Mouse (Mus musculus) liver, embryonic 12.5 days (tissue): ENCODE measurements around the gene Ogfod1. TPM values are rescaled to one million over a fixed set of nuclear protein-coding genes. Genes with fewer than 3 reads are reported as not detected.

Source experiments
- polyA plus RNA-seq: library from polyadenylated mRNA; unstranded; fragments of >200 nt; fragmentation: Nextera tagmentation; extraction: Ambion mirVana; gene quantifications from 2 replicates; pipeline ENCODE4 v1.2.1, GENCODE M21; 2016

The Ogfod1 gene
- polyA plus RNA-seq, 1 experiment from 2014 or later, result 8.2 TPM

Other genes starting within 250 kb of the Ogfod1 start
- 0.74 and 0.90 TPM in 2 replicates for gene Gnao1, start 227.2 kb upstream of the Ogfod1 start, polyA plus RNA-seq
- gene Amfr, start 24.4 kb upstream of the Ogfod1 start, polyA plus RNA-seq, result 78.1 and 79.9 TPM in 2 replicates
- gene Nudt21, start 167 bp upstream of the Ogfod1 start, polyA plus RNA-seq, result 100 and 102 TPM in 2 replicates
- 5.5 and 6.3 TPM in 2 replicates for gene Bbs2, start 61.7 kb downstream of the Ogfod1 start, polyA plus RNA-seq
- not detected in 2 replicates for gene Mt4, start 100.0 kb downstream of the Ogfod1 start, polyA plus RNA-seq
- gene Mt3, start 115.4 kb downstream of the Ogfod1 start, polyA plus RNA-seq, result 0.42 and 0.45 TPM in 2 replicates
- gene Mt2, start 135.5 kb downstream of the Ogfod1 start, polyA plus RNA-seq, result 1,025 and 1,037 TPM in 2 replicates
- 3,299 and 3,537 TPM in 2 replicates for gene Mt1, start 141.9 kb downstream of the Ogfod1 start, polyA plus RNA-seq
- 74.6 and 77.0 TPM in 2 replicates for gene Nup93, start 177.4 kb downstream of the Ogfod1 start, polyA plus RNA-seq